8 mouse cellular contexts compared by ENCODE assay signal in genomic region chr13:59971231-59972092, GRCm38 (mm10).
DNase-seq lines count a peak whose midpoint lies in the region; ATAC-seq lines count a peak whose summit lies in the region.

No protein-coding gene starts in this region.

- no peaks in the 10 kb centered on the region for H3K9me3 ChIP-seq in forebrain, embryonic 14.5 days (replicated peaks; ENCODE audit: control insufficient read depth, low read length)
- H3K9me3 ChIP-seq in neural tube, embryonic 15.5 days (replicated peaks): no peaks in the 10 kb centered on the region

- peak overlapping the region; percentile 39 for H3K4me2 ChIP-seq in forebrain, embryonic 14.5 days (ENCODE audit: low read length)
- H3K4me2 ChIP-seq in neural tube, embryonic 15.5 days: peak overlapping the region; percentile 48

- no peak overlapping the region for H3K4me3 ChIP-seq in forebrain, embryonic 14.5 days (ENCODE audit: low read depth, low read length)
- H3K4me3 ChIP-seq in neural tube, embryonic 15.5 days (replicated peaks): peak overlapping the region; percentile 6; the same call in 1 of the 2 replicates

- intact Hi-C loops in gastrocnemius, postnatal 36 days (cut with DNase I): no loop called here

- ATAC-seq in forebrain, embryonic 14.5 days: peak; percentile 86
- no peak for ATAC-seq in neural tube, embryonic 15.5 days (ENCODE audit: low FRiP score)

- WGBS in forebrain, embryonic 14.5 days: under 1% methylated on average over 25 of the region's 25 CpGs
- WGBS in neural tube, embryonic 15.5 days: 3% methylated on average over 25 of the region's 25 CpGs

- peak overlapping the region; percentile 72 for H3K27ac ChIP-seq in forebrain, embryonic 14.5 days (ENCODE audit: low read depth, low read length)
- H3K27ac ChIP-seq in neural tube, embryonic 15.5 days (replicated peaks): no peak overlapping the region

- H3K36me3 ChIP-seq in forebrain, embryonic 14.5 days (ENCODE audit: control insufficient read depth, insufficient read depth, low read length): no peaks in the 10 kb centered on the region
- no peaks in the 10 kb centered on the region for H3K36me3 ChIP-seq in neural tube, embryonic 15.5 days

- peak overlapping the region; percentile 25; the same call in 1 of the 2 replicates for H3K9ac ChIP-seq in forebrain, embryonic 14.5 days (ENCODE audit: low read length)
- no peak overlapping the region for H3K9ac ChIP-seq in neural tube, embryonic 15.5 days (replicated peaks)

- peak; percentile 16 for DNase-seq in lung, postnatal 10 days
- DNase-seq in lung, postnatal 14 days: no peak
- DNase-seq in forebrain, embryonic 14.5 days (ENCODE audit: low spot score): peak; percentile 93
- peak; percentile 43 to 64 for DNase-seq in kidney, postnatal 4 days
- DNase-seq in thymus, postnatal 14 days: no peak
- no peak for DNase-seq in gastrocnemius, postnatal 36 days
- no peak for DNase-seq in spleen, postnatal 10 days (ENCODE audit: low spot score in 2 of 2)

- peaks cover 20% of the 10 kb centered on the region for H3K4me1 ChIP-seq in forebrain, embryonic 14.5 days (ENCODE audit: control insufficient read depth, insufficient read depth, low read length)
- H3K4me1 ChIP-seq in neural tube, embryonic 15.5 days: peaks cover 20% of the 10 kb centered on the region

- H3K27me3 ChIP-seq in forebrain, embryonic 14.5 days (replicated peaks; ENCODE audit: control insufficient read depth, insufficient read depth, low read length): no peaks in the 10 kb centered on the region
- H3K27me3 ChIP-seq in neural tube, embryonic 15.5 days (replicated peaks): peaks cover 4% of the 10 kb centered on the region; the same call in 1 of the 2 replicates

Comparison
In these comparisons a context has a peak if more than half of its experiments do, and no peak if none do; other contexts are left out.
1. DNase-seq: peak in lung, postnatal 10 days (single experiment), forebrain, embryonic 14.5 days (single experiment) and kidney, postnatal 4 days (2 of 2); none in lung, postnatal 14 days (single experiment), thymus, postnatal 14 days (single experiment), gastrocnemius, postnatal 36 days (0 of 2) and spleen, postnatal 10 days (0 of 2).